Mouse (Mus musculus): Measurements from ENCODE around the gene Mrpl16. TPM values are rescaled to one million over a fixed set of nuclear protein-coding genes. Genes with fewer than 3 reads are reported as not detected.

Gene Mrpl16
- polyA plus RNA-seq (2016; fragmentation: Nextera tagmentation; extraction: Ambion mirVana): 45.7 and 48.7 TPM in 2 replicates

- Histone ChIP-seq H3K4me2 (replicated peaks) (peak within 1 kb of the TSS; percentile 80), H3K4me1 (peaks cover 9% of the 10 kb centered on the region), H3K27me3 (peaks cover 10% of the 10 kb centered on the region), H3K36me3 (peaks cover 28% of the 10 kb centered on the region), H3K9ac (replicated peaks) (peak within 1 kb of the TSS; percentile 72), H3K4me3 (peak within 1 kb of the TSS; percentile 61), H3K27ac (replicated peaks) (no peak within 1 kb of the TSS), H3K9me3 (no peaks in the 10 kb centered on the region)
- 2% methylated on average over 30 of the region's 30 CpGs for WGBS
- ATAC-seq (ENCODE audit: low FRiP score, low read depth): peak; percentile 93
Measured at GRCm38 (mm10) chr19:11770205-11770892, at the start of gene Mrpl16. Mrpl16 (plus strand) TSS chr19:11770391.

GRCm38 (mm10) chr19:11723870-11724269 lies 46.3 kb upstream of the Mrpl16 start:
- no peaks in the 10 kb centered on the region for H3K9me3 ChIP-seq
- no peak overlapping the region for H3K27ac ChIP-seq (replicated peaks)
- no peak overlapping the region for H3K9ac ChIP-seq (replicated peaks)
- H3K36me3 ChIP-seq: no peaks in the 10 kb centered on the region
- H3K4me3 ChIP-seq: no peak overlapping the region
- H3K4me2 ChIP-seq (replicated peaks): no peak overlapping the region
- no peak for ATAC-seq (ENCODE audit: low FRiP score, low read depth)
- no peaks in the 10 kb centered on the region for H3K27me3 ChIP-seq
- H3K4me1 ChIP-seq: no peaks in the 10 kb centered on the region
- WGBS: 92% methylated on average over 2 of the region's 2 CpGs

- H3K4me1 ChIP-seq: no peaks in the 10 kb centered on the region
- H3K4me2 ChIP-seq (replicated peaks): no peak overlapping the region
- no peaks in the 10 kb centered on the region for H3K9me3 ChIP-seq
- H3K9ac ChIP-seq (replicated peaks): no peak overlapping the region
- H3K27ac ChIP-seq (replicated peaks): no peak overlapping the region
- H3K36me3 ChIP-seq: no peaks in the 10 kb centered on the region
- no peak for ATAC-seq (ENCODE audit: low FRiP score, low read depth)
- no peaks in the 10 kb centered on the region for H3K27me3 ChIP-seq
- H3K4me3 ChIP-seq: no peak overlapping the region
- WGBS: 81% methylated on average over 6 of the region's 6 CpGs
Measured at GRCm38 (mm10) chr19:11724275-11724674, 45.9 kb upstream of the Mrpl16 start.

- Histone ChIP-seq H3K36me3 (no peaks in the 10 kb centered on the region), H3K4me3 (no peak overlapping the region), H3K27ac (replicated peaks) (no peak overlapping the region), H3K9me3 (no peaks in the 10 kb centered on the region), H3K27me3 (no peaks in the 10 kb centered on the region), H3K9ac (replicated peaks) (no peak overlapping the region), H3K4me1 (no peaks in the 10 kb centered on the region), H3K4me2 (replicated peaks) (no peak overlapping the region)
- WGBS: 88% methylated on average over 2 of the region's 2 CpGs
- ATAC-seq (ENCODE audit: low FRiP score, low read depth): no peak
Measured at GRCm38 (mm10) chr19:11725915-11726314, 44.3 kb upstream of the Mrpl16 start.

- no peak overlapping the region for H3K4me3 ChIP-seq
- 91% methylated on average over 5 of the region's 5 CpGs for WGBS
- no peaks in the 10 kb centered on the region for H3K9me3 ChIP-seq
- H3K27me3 ChIP-seq: no peaks in the 10 kb centered on the region
- H3K4me2 ChIP-seq (replicated peaks): no peak overlapping the region
- H3K27ac ChIP-seq (replicated peaks): no peak overlapping the region
- ATAC-seq (ENCODE audit: low FRiP score, low read depth): no peak
- no peaks in the 10 kb centered on the region for H3K4me1 ChIP-seq
- no peaks in the 10 kb centered on the region for H3K36me3 ChIP-seq
- no peak overlapping the region for H3K9ac ChIP-seq (replicated peaks)
Measured at GRCm38 (mm10) chr19:11727304-11727703, 42.9 kb upstream of the Mrpl16 start.

GRCm38 (mm10) chr19:11730278-11730677 lies 39.9 kb upstream of the Mrpl16 start:
- Histone ChIP-seq H3K36me3 (no peaks in the 10 kb centered on the region), H3K4me1 (no peaks in the 10 kb centered on the region), H3K27ac (replicated peaks) (no peak overlapping the region), H3K4me2 (replicated peaks) (no peak overlapping the region), H3K4me3 (no peak overlapping the region), H3K27me3 (no peaks in the 10 kb centered on the region), H3K9me3 (no peaks in the 10 kb centered on the region), H3K9ac (replicated peaks) (no peak overlapping the region)
- 91% methylated on average over 1 of the region's 1 CpGs for whole genome bisulfite sequencing
- ATAC-seq (ENCODE audit: low FRiP score, low read depth): no peak

- H3K9ac ChIP-seq (replicated peaks): no peak overlapping the region
- WGBS: 61% methylated on average over 1 of the region's 1 CpGs
- no peaks in the 10 kb centered on the region for H3K9me3 ChIP-seq
- no peaks in the 10 kb centered on the region for H3K4me1 ChIP-seq
- no peak overlapping the region for H3K27ac ChIP-seq (replicated peaks)
- no peak overlapping the region for H3K4me3 ChIP-seq
- no peaks in the 10 kb centered on the region for H3K36me3 ChIP-seq
- no peaks in the 10 kb centered on the region for H3K27me3 ChIP-seq
- no peak for ATAC-seq (ENCODE audit: low FRiP score, low read depth)
- H3K4me2 ChIP-seq (replicated peaks): no peak overlapping the region
Measured at GRCm38 (mm10) chr19:11736455-11736854, 33.7 kb upstream of the Mrpl16 start.

GRCm38 (mm10) chr19:11745680-11746079 lies 24.5 kb upstream of the Mrpl16 start:
- Histone ChIP-seq H3K9ac (replicated peaks) (no peak overlapping the region), H3K4me3 (no peak overlapping the region), H3K27me3 (no peaks in the 10 kb centered on the region), H3K4me1 (no peaks in the 10 kb centered on the region), H3K4me2 (replicated peaks) (no peak overlapping the region), H3K27ac (replicated peaks) (no peak overlapping the region), H3K36me3 (no peaks in the 10 kb centered on the region), H3K9me3 (no peaks in the 10 kb centered on the region)
- ATAC-seq (ENCODE audit: low FRiP score, low read depth): no peak

- Histone ChIP-seq H3K27ac (replicated peaks) (no peak within 1 kb of the TSS), H3K27me3 (no peaks in the 10 kb centered on the region), H3K9ac (replicated peaks) (no peak within 1 kb of the TSS), H3K4me3 (no peak within 1 kb of the TSS), H3K36me3 (no peaks in the 10 kb centered on the region), H3K4me2 (replicated peaks) (no peak within 1 kb of the TSS), H3K9me3 (no peaks in the 10 kb centered on the region), H3K4me1 (no peaks in the 10 kb centered on the region)
- WGBS: 69% methylated on average over 2 of the region's 2 CpGs
- no peak for ATAC-seq (ENCODE audit: low FRiP score, low read depth)
Measured at GRCm38 (mm10) chr19:11747298-11747697, 22.9 kb upstream of the Mrpl16 start, which contains the start of gene Gif. Gif (plus strand) TSS chr19:11747554.

- Histone ChIP-seq H3K36me3 (no peaks in the 10 kb centered on the region), H3K27me3 (peaks cover 10% of the 10 kb centered on the region), H3K9ac (replicated peaks) (no peak overlapping the region), H3K4me2 (replicated peaks) (no peak overlapping the region), H3K4me1 (no peaks in the 10 kb centered on the region), H3K9me3 (no peaks in the 10 kb centered on the region), H3K27ac (replicated peaks) (no peak overlapping the region), H3K4me3 (no peak overlapping the region)
- WGBS: 83% methylated on average over 3 of the region's 3 CpGs
- no peak for ATAC-seq (ENCODE audit: low FRiP score, low read depth)
Measured at GRCm38 (mm10) chr19:11765059-11765458, 5.1 kb upstream of the Mrpl16 start.

- peaks cover 9% of the 10 kb centered on the region for H3K4me1 ChIP-seq
- no peak overlapping the region for H3K9ac ChIP-seq (replicated peaks)
- H3K4me3 ChIP-seq: no peak overlapping the region
- no peaks in the 10 kb centered on the region for H3K36me3 ChIP-seq
- ATAC-seq (ENCODE audit: low FRiP score, low read depth): no peak
- 72% methylated on average over 4 of the region's 4 CpGs for WGBS
- H3K27ac ChIP-seq (replicated peaks): no peak overlapping the region
- H3K27me3 ChIP-seq: peaks cover 10% of the 10 kb centered on the region
- H3K4me2 ChIP-seq (replicated peaks): no peak overlapping the region
- no peaks in the 10 kb centered on the region for H3K9me3 ChIP-seq
Measured at GRCm38 (mm10) chr19:11766413-11766812, 3.8 kb upstream of the Mrpl16 start.

GRCm38 (mm10) chr19:11768163-11768562 lies 2.0 kb upstream of the Mrpl16 start:
- H3K27me3 ChIP-seq: peaks cover 10% of the 10 kb centered on the region
- H3K9me3 ChIP-seq: no peaks in the 10 kb centered on the region
- no peak overlapping the region for H3K4me3 ChIP-seq
- H3K9ac ChIP-seq (replicated peaks): no peak overlapping the region
- WGBS: 18% methylated on average over 3 of the region's 3 CpGs
- no peak overlapping the region for H3K4me2 ChIP-seq (replicated peaks)
- H3K4me1 ChIP-seq: peaks cover 9% of the 10 kb centered on the region
- ATAC-seq (ENCODE audit: low FRiP score, low read depth): no peak
- peaks cover 6% of the 10 kb centered on the region for H3K36me3 ChIP-seq
- no peak overlapping the region for H3K27ac ChIP-seq (replicated peaks)

Measured in midbrain, embryonic 12.5 days (tissue).